Mouse (Mus musculus) thymus, adult 2 months (tissue): Measurements from ENCODE around the gene Klhdc3.

ENCODE experiments used
- CTCF ChIP-seq: fragments of 200-500 bp; IDR thresholded peaks from 2 replicates; pipeline ENCODE4 v1.5.1; 2012; ENCODE audit warnings: mild to moderate bottlenecking, control low read depth, low read length, moderate library complexity, borderline replicate concordance; ENCODE audit not compliant: control insufficient read depth, poor library complexity, insufficient read depth; ENCODE audit errors: extremely low read depth
- POLR2A ChIP-seq: fragments of 200-500 bp; IDR thresholded peaks from 2 replicates; pipeline ENCODE4 v1.6.1; 2012; ENCODE audit warnings: mild to moderate bottlenecking, low read length, control low read depth, moderate library complexity; ENCODE audit not compliant: control insufficient read depth, poor library complexity, insufficient read depth; ENCODE audit errors: extremely low read depth

DNA sequence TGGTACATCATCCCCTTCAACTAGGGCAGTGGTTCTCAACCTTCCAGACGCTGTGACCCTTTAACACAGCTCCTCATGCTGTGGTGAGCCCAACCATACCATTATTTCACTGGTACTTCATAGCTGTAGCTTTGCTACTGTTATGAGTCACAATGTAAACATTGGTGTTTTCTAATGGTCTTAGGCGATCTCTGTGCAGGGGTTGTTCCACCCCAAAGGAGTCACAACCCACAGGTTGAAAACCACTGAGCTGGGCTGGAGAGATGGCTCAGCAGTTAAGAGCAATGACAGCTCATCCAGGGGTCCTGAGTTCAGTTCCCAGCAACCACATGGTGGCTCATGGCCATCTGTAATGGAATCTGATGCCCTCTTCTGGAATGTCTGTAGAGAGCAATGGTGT lies 10.7 kb upstream of the Klhdc3 start:
- TF ChIP-seq CTCF (no peak), POLR2A (no peak)
